ENCODE assay signal across 9 mouse cellular contexts in genomic region chr17:81738311-81738755, GRCm38 (mm10). TPM values are rescaled to one million over a fixed set of nuclear protein-coding genes. Genes with fewer than 3 reads are reported as not detected.
DNase-seq lines count a peak whose midpoint lies in the region; ATAC-seq lines count a peak whose summit lies in the region.
"Had no signal": no experiment of that assay in that cellular context is flagged by ENCODE, and none has a peak within 500 bp of the region (broad histone marks: within the 10 kb centered on the region; RNA-seq: fewer than 3 reads in every experiment).

Gene Slc8a1 (minus strand): TSS chr17:81738377.

- no peak within 1 kb of the TSS for H3K9ac ChIP-seq in neural tube, embryonic 13.5 days
- H3K9ac ChIP-seq in hindbrain, embryonic 16.5 days (ENCODE audit: low read depth, low read length) = no peak within 1 kb of the TSS
- H3K9ac ChIP-seq: neural tube, embryonic 12.5 days had no signal

- no peaks in the 10 kb centered on the region for H3K27me3 ChIP-seq in neural tube, embryonic 13.5 days
- H3K27me3 ChIP-seq in hindbrain, embryonic 16.5 days (replicated peaks; ENCODE audit: control insufficient read depth, insufficient read depth, low read length) = no peaks in the 10 kb centered on the region
- H3K27me3 ChIP-seq: neural tube, embryonic 12.5 days had no signal

- WGBS in neural tube, embryonic 13.5 days = 90% methylated on average over 14 of the region's 14 CpGs
- 85% methylated on average over 14 of the region's 14 CpGs for WGBS in hindbrain, embryonic 16.5 days
- 97% methylated on average over 14 of the region's 14 CpGs for WGBS in macrophage (ENCODE audit: missing documents)

- no peak for ATAC-seq in neural tube, embryonic 13.5 days (ENCODE audit: low read depth)
- no peak for ATAC-seq in hindbrain, embryonic 16.5 days
- ATAC-seq in megakaryocyte-erythroid progenitor cell, adult 5-6 weeks (replicated peaks; ENCODE audit: low FRiP score, low TSS enrichment, poor library complexity, severe bottlenecking) = no peak

- no peaks in the 10 kb centered on the region for H3K79me2 ChIP-seq in macrophage (ENCODE audit: inconsistent target)

- H3K27ac ChIP-seq in neural tube, embryonic 13.5 days (replicated peaks) = no peak within 1 kb of the TSS
- H3K27ac ChIP-seq in hindbrain, embryonic 16.5 days (ENCODE audit: low read depth, low read length) = no peak within 1 kb of the TSS
- H3K27ac ChIP-seq in macrophage = no peak within 1 kb of the TSS
- H3K27ac ChIP-seq: neural tube, embryonic 12.5 days had no signal

- no peak within 1 kb of the TSS for H3K4me3 ChIP-seq in neural tube, embryonic 13.5 days
- H3K4me3 ChIP-seq in hindbrain, embryonic 16.5 days (ENCODE audit: low read length) = no peak within 1 kb of the TSS
- no peak within 1 kb of the TSS for H3K4me3 ChIP-seq in macrophage (ENCODE audit: inconsistent target)
- H3K4me3 ChIP-seq: neural tube, embryonic 12.5 days had no signal

- no peak for DNase-seq in neural tube, embryonic 10.5 days (ENCODE audit: extremely low spot score, low spot score)
- DNase-seq in gastrocnemius, postnatal 10 days = no peak
- no peak for DNase-seq in embryo, embryonic 10.5 days (ENCODE audit: low spot score)
- DNase-seq in lung, postnatal 25 days (ENCODE audit: low spot score) = no peak

- H3K9me3 ChIP-seq in neural tube, embryonic 13.5 days = no peaks in the 10 kb centered on the region
- H3K9me3 ChIP-seq in hindbrain, embryonic 16.5 days (ENCODE audit: control insufficient read depth, low read length) = no peaks in the 10 kb centered on the region
- H3K9me3 ChIP-seq: neural tube, embryonic 12.5 days had no signal

- H3K36me3 ChIP-seq in neural tube, embryonic 13.5 days = no peaks in the 10 kb centered on the region
- H3K36me3 ChIP-seq in hindbrain, embryonic 16.5 days (ENCODE audit: control insufficient read depth, insufficient read depth, low read length) = no peaks in the 10 kb centered on the region
- no peaks in the 10 kb centered on the region for H3K36me3 ChIP-seq in macrophage (ENCODE audit: inconsistent target)
- H3K36me3 ChIP-seq: neural tube, embryonic 12.5 days had no signal

- H3K4me1 ChIP-seq in neural tube, embryonic 13.5 days (replicated peaks) = no peaks in the 10 kb centered on the region
- no peaks in the 10 kb centered on the region for H3K4me1 ChIP-seq in hindbrain, embryonic 16.5 days (ENCODE audit: control insufficient read depth, insufficient read depth, low read depth, low read length)
- H3K4me1 ChIP-seq: neural tube, embryonic 12.5 days had no signal

- no peak within 1 kb of the TSS for H3K4me2 ChIP-seq in neural tube, embryonic 13.5 days
- H3K4me2 ChIP-seq in hindbrain, embryonic 16.5 days (ENCODE audit: low read length) = no peak within 1 kb of the TSS
- H3K4me2 ChIP-seq: neural tube, embryonic 12.5 days had no signal

RNA-seq across cellular contexts. Expression of gene Slc8a1, which starts in this region (rescaled TPM):
- polyA plus RNA-seq in neural tube, embryonic 13.5 days (2015; fragmentation: Nextera tagmentation; extraction: Ambion mirVana) = 12.8 and 13.8 TPM in 2 replicates
- 10 to 100 TPM; 22.4 to 29.0 TPM for total RNA-seq in gastrocnemius, postnatal 10 days (2021)
- 18.0 and 19.7 TPM in 2 replicates for polyA plus RNA-seq in hindbrain, embryonic 16.5 days (2015; fragmentation: Nextera tagmentation; extraction: Ambion mirVana)
- 100 to 1,000 TPM in 24 of 26 experiments, 10 to 100 TPM in 2; 54.8 to 281 (median 220) TPM for total RNA-seq in macrophage (2018; cell fraction: chromatin; rRNA removed)
- 10 to 100 TPM; 31.2 to 59.8 (median 50.0) TPM for total RNA-seq in macrophage (2018; cell fraction: cytosol; rRNA removed)
- 100 to 1,000 TPM in 20 of 26 experiments, 10 to 100 TPM in 6; 52.6 to 282 (median 140) TPM for total RNA-seq in macrophage (2018; cell fraction: nucleus; rRNA removed)
- polyA plus RNA-seq in macrophage (2018) = 21.1 to 26.8 TPM (median 22.8 TPM) in 3 replicates
- 9.1 and 12.0 TPM in 2 replicates for total RNA-seq in megakaryocyte-erythroid progenitor cell, adult 5-6 weeks (2014; fragmentation: Nextera tagmentation)
- 14.4 and 14.6 TPM in 2 replicates for total RNA-seq in megakaryocyte-erythroid progenitor cell, adult 5-6 weeks (2017)
